In genomic region chr10:81612779-81613178, GRCm38 (mm10) we compare ENCODE assay signal across 20 mouse cellular contexts. TPM values are rescaled to one million over a fixed set of nuclear protein-coding genes. Genes with fewer than 3 reads are reported as not detected.
DNase-seq lines count a peak whose midpoint lies in the region; ATAC-seq and TF ChIP-seq lines count a peak whose summit lies in the region.
"Had no signal": no experiment of that assay in that cellular context is flagged by ENCODE, and none has a peak within 500 bp of the region (broad histone marks: within the 10 kb centered on the region; RNA-seq: fewer than 3 reads in every experiment).

No protein-coding gene starts in this region.

- H3K36me3 ChIP-seq in ES-E14 (ENCODE audit: control insufficient read depth, insufficient read depth, low read length, poor library complexity, severe bottlenecking) = peaks cover 3% of the 10 kb centered on the region; the same call in 1 of the 2 replicates
- peaks cover 11% of the 10 kb centered on the region for H3K36me3 ChIP-seq in forebrain, embryonic 10.5 days (replicated peaks)
- H3K36me3 ChIP-seq in forebrain, embryonic 15.5 days = no peaks in the 10 kb centered on the region
- H3K36me3 ChIP-seq: embryonic facial prominence, embryonic 12.5 days; kidney, embryonic 15.5 days had no signal

- no peaks in the 10 kb centered on the region for H3K27me3 ChIP-seq in forebrain, embryonic 10.5 days (ENCODE audit: poor library complexity, severe bottlenecking)
- no peaks in the 10 kb centered on the region for H3K27me3 ChIP-seq in forebrain, embryonic 15.5 days
- H3K27me3 ChIP-seq: embryonic facial prominence, embryonic 12.5 days; hindbrain, embryonic 12.5 days; kidney, embryonic 15.5 days had no signal

- in situ Hi-C loops in ES-E14 (cut with MboI; ENCODE audit: low sequenced_read_pairs in 2 of 2, unreplicated experiment in 2 of 2) = no loop called here

- no peaks in the 10 kb centered on the region for H3K9me3 ChIP-seq in ES-E14 (ENCODE audit: control insufficient read depth, insufficient read depth, low read depth, low read length)
- peaks cover 7% of the 10 kb centered on the region; the same call in 1 of the 2 replicates for H3K9me3 ChIP-seq in forebrain, embryonic 10.5 days
- H3K9me3 ChIP-seq in forebrain, embryonic 15.5 days = no peaks in the 10 kb centered on the region
- H3K9me3 ChIP-seq: embryonic facial prominence, embryonic 12.5 days; heart, embryonic 10.5 days; hindbrain, embryonic 12.5 days had no signal

- no peak for ATAC-seq in forebrain, embryonic 15.5 days (replicated peaks)
- ATAC-seq: forebrain, embryonic 14.5 days; intestine, embryonic 16.5 days; midbrain, embryonic 16.5 days had no signal

- H3K4me2 ChIP-seq in forebrain, embryonic 15.5 days (replicated peaks) = no peak overlapping the region
- H3K4me2 ChIP-seq: embryonic facial prominence, embryonic 12.5 days; hindbrain, embryonic 12.5 days; kidney, embryonic 15.5 days had no signal

- peak overlapping the region; percentile 41; the same call in 1 of the 2 replicates for H3K9ac ChIP-seq in ES-E14 (ENCODE audit: insufficient read depth, low read depth, low read length, poor library complexity, severe bottlenecking)
- H3K9ac ChIP-seq in forebrain, embryonic 15.5 days (replicated peaks) = no peak overlapping the region
- H3K9ac ChIP-seq: embryonic facial prominence, embryonic 12.5 days; hindbrain, embryonic 12.5 days; kidney, embryonic 15.5 days had no signal

- peaks cover 7 to 30% of the 10 kb centered on the region in 2 experiments for H3K4me1 ChIP-seq in ES-E14 (ENCODE audit: control insufficient read depth in 2 of 2, insufficient read depth in 2 of 2, low read length in 2 of 2, poor library complexity in 1 of 2)
- H3K4me1 ChIP-seq in forebrain, embryonic 10.5 days = peaks cover 8% of the 10 kb centered on the region
- no peaks in the 10 kb centered on the region for H3K4me1 ChIP-seq in forebrain, embryonic 15.5 days
- H3K4me1 ChIP-seq: heart, embryonic 10.5 days had no signal

- no peak overlapping the region for H3K27ac ChIP-seq in ES-E14 (ENCODE audit: insufficient read depth, low read depth, low read length, poor library complexity, severe bottlenecking)
- H3K27ac ChIP-seq in forebrain, embryonic 10.5 days = no peak overlapping the region
- no peak overlapping the region for H3K27ac ChIP-seq in forebrain, embryonic 15.5 days (replicated peaks)
- H3K27ac ChIP-seq: embryonic facial prominence, embryonic 12.5 days; heart, embryonic 10.5 days; hindbrain, embryonic 12.5 days; kidney, embryonic 15.5 days had no signal

- 69% methylated on average over 3 of the region's 3 CpGs for WGBS in forebrain, embryonic 10.5 days
- WGBS in forebrain, embryonic 15.5 days = 69% methylated on average over 3 of the region's 3 CpGs

- DNase-seq in adrenal gland, postnatal 25 days = peak; percentile 53
- DNase-seq in adrenal gland, adult 8-10 months = no peak
- peak; percentile 51 for DNase-seq in 3T3-L1 (ENCODE audit: low read depth, low spot score)
- no peak for DNase-seq in ES-E14 (ENCODE audit: low read depth, low spot score)
- DNase-seq in induced T-regulatory cell, adult 2 months (ENCODE audit: low read depth) = peak; percentile 27
- no peak for DNase-seq in forebrain, embryonic 10.5 days (ENCODE audit: extremely low spot score, low spot score)
- DNase-seq in gastrocnemius, adult 18-20 months (ENCODE audit: low spot score) = no peak
- DNase-seq: cerebellum, adult 9-11 months; gastrocnemius, postnatal 36 days; lung, postnatal 10 days; right cerebral cortex, postnatal 25 days had no signal

- H3K4me3 ChIP-seq in ES-E14 (ENCODE audit: insufficient read depth in 1 of 2, low read depth in 1 of 2, low read length in 2 of 2, poor library complexity in 1 of 2, severe bottlenecking in 1 of 2) = no peak overlapping the region
- no peak overlapping the region for H3K4me3 ChIP-seq in forebrain, embryonic 10.5 days
- H3K4me3 ChIP-seq in forebrain, embryonic 15.5 days = no peak overlapping the region
- H3K4me3 ChIP-seq: embryonic facial prominence, embryonic 12.5 days; erythroblast, embryonic 14.5 days; heart, embryonic 10.5 days; hindbrain, embryonic 12.5 days; kidney, embryonic 15.5 days had no signal

TF ChIP-seq in ES-E14, 5 proteins besides CTCF, POLR2A, EP300 and RAD21:
- TF ChIP-seq MAFK (IDR thresholded peaks at IDR 0.05; ENCODE audit: insufficient read depth, low read depth, low read length) (peak; percentile 77), HCFC1 (IDR thresholded peaks at IDR 0.05; ENCODE audit: borderline replicate concordance, insufficient read depth, low read length) (no peak), ZC3H11A (IDR thresholded peaks at IDR 0.05; ENCODE audit: borderline replicate concordance, low read depth, low read length) (no peak), ZNF384 (IDR thresholded peaks at IDR 0.05; ENCODE audit: low read depth, low read length) (no peak), CHD2 (IDR thresholded peaks at IDR 0.05; ENCODE audit: low read depth, low read length) (no peak)

RNA-seq across cellular contexts. Expression of gene BC025920, which starts 6.7 kb away (rescaled TPM):
- total RNA-seq in adrenal gland, postnatal 25 days (2021) = 2.4 and 2.6 TPM in 2 replicates
- 1 to 10 TPM; 1.2 to 1.7 (median 1.3) TPM for total RNA-seq in adrenal gland, adult 8-10 months (2022)
- 2.3 and 2.5 TPM in 2 replicates for total RNA-seq in ES-E14 (2012; rRNA removed)
- polyA plus RNA-seq in forebrain, embryonic 10.5 days (2016; fragmentation: Nextera tagmentation; extraction: Ambion mirVana) = 1.6 and 2.1 TPM in 2 replicates
- 3.0 and 3.1 TPM in 2 replicates for polyA plus RNA-seq in forebrain, embryonic 15.5 days (2015; fragmentation: Nextera tagmentation; extraction: Ambion mirVana)
- 1 to 10 TPM; 3.1 to 3.3 TPM for total RNA-seq in gastrocnemius, adult 18-20 months (2021)

RNA-seq across cellular contexts. Expression of gene Tle6, which starts 11.9 kb away (rescaled TPM):
- 26.4 and 37.4 TPM in 2 replicates for total RNA-seq in adrenal gland, postnatal 25 days (2021)
- total RNA-seq in adrenal gland, adult 8-10 months (2022) = 100 to 1,000 TPM in 2 of 4 experiments, 10 to 100 TPM in 2; 32.2 to 138 (median 85.6) TPM
- 17.7 and 22.0 TPM in 2 replicates for total RNA-seq in ES-E14 (2012; rRNA removed)
- 2.8 and 3.1 TPM in 2 replicates for polyA plus RNA-seq in forebrain, embryonic 10.5 days (2016; fragmentation: Nextera tagmentation; extraction: Ambion mirVana)
- polyA plus RNA-seq in forebrain, embryonic 15.5 days (2015; fragmentation: Nextera tagmentation; extraction: Ambion mirVana) = 3.0 and 4.2 TPM in 2 replicates
- 1 to 10 TPM; 4.5 to 6.1 TPM for total RNA-seq in gastrocnemius, adult 18-20 months (2021)

RNA-seq across cellular contexts. Expression of gene Sirt6, which starts 14.8 kb away (rescaled TPM):
- 28.3 and 30.2 TPM in 2 replicates for total RNA-seq in adrenal gland, postnatal 25 days (2021)
- total RNA-seq in adrenal gland, adult 8-10 months (2022) = 10 to 100 TPM; 14.7 to 34.5 (median 26.5) TPM
- 14.5 and 16.7 TPM in 2 replicates for total RNA-seq in ES-E14 (2012; rRNA removed)
- polyA plus RNA-seq in forebrain, embryonic 10.5 days (2016; fragmentation: Nextera tagmentation; extraction: Ambion mirVana) = 52.5 and 55.1 TPM in 2 replicates
- 56.5 and 56.7 TPM in 2 replicates for polyA plus RNA-seq in forebrain, embryonic 15.5 days (2015; fragmentation: Nextera tagmentation; extraction: Ambion mirVana)
- 1 to 10 TPM; 4.4 to 4.7 TPM for total RNA-seq in gastrocnemius, adult 18-20 months (2021)

RNA-seq across cellular contexts. Expression of gene Ankrd24, which starts 15.6 kb away (rescaled TPM):
- total RNA-seq in adrenal gland, postnatal 25 days (2021) = 30.5 and 37.8 TPM in 2 replicates
- total RNA-seq in adrenal gland, adult 8-10 months (2022) = 10 to 100 TPM; 24.6 to 58.2 (median 46.7) TPM
- 14.4 and 18.6 TPM in 2 replicates for total RNA-seq in ES-E14 (2012; rRNA removed)
- polyA plus RNA-seq in forebrain, embryonic 10.5 days (2016; fragmentation: Nextera tagmentation; extraction: Ambion mirVana) = 4.8 and 5.8 TPM in 2 replicates
- polyA plus RNA-seq in forebrain, embryonic 15.5 days (2015; fragmentation: Nextera tagmentation; extraction: Ambion mirVana) = 11.5 and 12.6 TPM in 2 replicates
- 10 to 100 TPM; 10.2 to 10.6 TPM for total RNA-seq in gastrocnemius, adult 18-20 months (2021)

RNA-seq across cellular contexts. Expression of gene Gm10778, which starts 36.1 kb away (rescaled TPM):
- total RNA-seq in adrenal gland, postnatal 25 days (2021) = 3.2 and 3.6 TPM in 2 replicates
- 1 to 10 TPM; 1.4 to 4.1 (median 3.7) TPM for total RNA-seq in adrenal gland, adult 8-10 months (2022)
- 5.3 and 5.5 TPM in 2 replicates for total RNA-seq in ES-E14 (2012; rRNA removed)
- polyA plus RNA-seq in forebrain, embryonic 10.5 days (2016; fragmentation: Nextera tagmentation; extraction: Ambion mirVana) = 4.5 and 6.1 TPM in 2 replicates
- 6.3 and 6.9 TPM in 2 replicates for polyA plus RNA-seq in forebrain, embryonic 15.5 days (2015; fragmentation: Nextera tagmentation; extraction: Ambion mirVana)
- total RNA-seq in gastrocnemius, adult 18-20 months (2021) = 1 to 10 TPM; 1.4 to 1.6 TPM

Comparison
In these comparisons a context has a peak if more than half of its experiments do, and no peak if none do; other contexts are left out.
1. DNase-seq: peak in adrenal gland, postnatal 25 days (single experiment), 3T3-L1 (single experiment) and induced T-regulatory cell, adult 2 months (single experiment); none in adrenal gland, adult 8-10 months (single experiment), ES-E14 (single experiment), forebrain, embryonic 10.5 days (single experiment) and gastrocnemius, adult 18-20 months (single experiment).